Mouse (Mus musculus) cerebellum, adult 11 months (tissue): ENCODE measurements around the gene Trmt112.
A peak's percentile ranks its signal among the peaks of the same experiment; 100 is the strongest.

Experiments
- DNase-seq: peaks from one replicate; pipeline ENCODE4 v3.0.0; 2022

The Trmt112 gene

DNA sequence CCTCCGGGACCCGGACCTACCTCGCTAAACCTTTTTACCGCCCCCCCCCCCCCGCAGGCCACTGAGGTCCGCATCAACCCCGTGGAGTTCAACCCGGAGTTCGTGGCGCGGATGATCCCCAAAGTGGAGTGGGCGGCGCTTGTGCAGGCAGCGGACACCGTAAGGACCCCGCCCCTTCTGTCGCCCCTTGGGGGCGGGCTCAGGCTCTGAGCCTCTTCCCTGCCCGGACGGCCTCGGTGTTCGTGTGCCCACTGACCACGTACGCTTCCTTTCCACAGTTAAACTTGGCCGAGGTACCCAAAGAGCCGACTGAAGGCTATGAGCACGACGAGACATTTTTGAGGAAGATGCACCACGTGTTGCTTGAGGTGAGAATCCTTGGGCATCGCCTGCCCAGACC is 808 bp downstream of the Trmt112 start:
- peak; percentile 59 for DNase-seq

DNA sequence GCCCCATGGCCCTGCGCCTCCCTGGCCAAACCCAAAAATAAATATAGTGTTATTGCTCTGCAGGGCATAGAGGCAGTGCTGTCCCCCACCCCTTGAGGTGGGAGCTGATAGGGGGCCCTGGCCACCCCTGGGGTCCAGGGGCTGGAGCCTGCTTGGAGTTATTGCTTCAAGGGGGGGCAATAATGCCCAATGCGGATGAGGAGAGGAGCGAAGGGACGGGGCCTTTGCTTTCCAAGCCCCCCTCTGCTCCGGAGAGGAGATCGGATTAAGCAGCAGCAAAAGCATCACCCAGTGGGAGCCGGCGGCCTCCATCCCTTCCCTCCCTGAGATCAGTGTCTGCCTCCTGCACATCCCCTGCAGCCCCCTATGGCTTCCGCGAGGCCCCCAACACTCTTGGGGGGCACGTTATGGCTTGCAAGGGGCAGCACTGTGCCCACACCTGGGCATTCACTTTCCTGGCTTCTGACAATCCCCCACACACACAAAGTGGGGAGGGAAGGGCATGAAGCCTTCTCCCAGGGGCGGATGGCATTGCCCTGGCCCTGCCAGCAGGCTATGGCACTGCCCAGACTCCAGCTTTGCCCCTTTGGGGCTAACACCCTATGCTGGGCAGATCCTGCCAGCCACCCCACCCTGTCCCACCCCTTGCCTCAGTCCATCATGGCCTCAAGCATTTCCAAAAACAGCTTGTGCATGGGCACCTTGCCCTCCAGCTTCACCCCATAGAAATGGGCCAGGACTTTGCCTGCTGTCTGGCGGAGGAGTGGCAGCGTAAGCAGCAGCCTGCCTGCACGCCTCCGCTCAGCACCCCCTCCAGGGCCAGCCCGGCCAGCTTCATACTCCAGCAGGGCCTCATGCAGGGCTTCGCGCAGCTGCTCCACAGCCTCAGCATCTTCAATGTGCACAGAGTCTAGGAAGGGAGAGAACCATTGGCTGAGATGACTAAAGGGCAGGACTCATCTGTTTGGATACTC is 1.9 kb downstream of the Trmt112 start:
- DNase-seq = peak; percentile 33

GRCm38 (mm10) chr19:6912205-6912970 is 2.9 kb downstream of the Trmt112 start:
- DNase-seq = no peak

GRCm38 (mm10) chr19:6913036-6913435 is 3.5 kb downstream of the Trmt112 start:
- DNase-seq = no peak

DNA sequence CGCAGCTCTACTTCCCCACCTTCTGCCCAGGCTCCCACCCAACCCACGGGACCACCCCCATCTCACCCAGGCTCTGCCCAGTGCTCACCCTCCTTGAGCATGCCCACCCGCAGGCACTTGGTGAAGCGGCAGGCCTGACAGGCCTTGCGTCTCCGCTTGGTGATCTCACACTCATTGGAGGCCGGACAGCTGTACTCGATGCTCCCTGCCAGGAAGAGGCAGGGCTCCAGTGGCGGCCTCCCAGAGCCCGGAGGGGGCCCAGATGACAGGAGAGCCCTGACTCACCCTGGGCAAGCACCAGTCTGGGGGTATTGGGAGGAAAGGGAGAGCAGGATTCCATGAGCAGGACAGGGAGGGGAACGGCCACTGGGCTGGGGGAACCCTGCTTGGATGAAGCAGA is 4.5 kb downstream of the Trmt112 start:
- no peak for DNase-seq

DNA sequence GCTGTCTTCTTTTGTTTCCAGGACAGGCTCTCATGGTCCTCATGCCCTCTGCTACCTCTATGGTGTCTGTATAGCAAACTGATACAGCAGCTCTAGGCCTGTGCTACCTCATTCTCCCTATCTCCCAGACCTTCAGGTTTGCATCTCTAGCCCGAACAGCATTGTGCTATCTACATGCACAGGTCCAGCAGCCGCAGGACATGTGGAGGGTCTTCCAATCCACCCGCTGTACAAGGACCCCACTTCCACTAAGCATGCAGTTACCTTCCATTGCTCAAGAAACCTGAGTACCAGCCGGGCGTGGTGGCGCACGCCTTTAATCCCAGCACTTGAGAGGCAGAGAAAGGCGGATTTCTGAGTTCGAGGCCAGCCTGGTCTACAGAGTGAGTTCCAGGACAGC is 5.0 kb downstream of the Trmt112 start:
- no peak for DNase-seq

- DNase-seq = no peak
Measured at GRCm38 (mm10) chr19:6915276-6915675, 5.8 kb downstream of the Trmt112 start.

DNA sequence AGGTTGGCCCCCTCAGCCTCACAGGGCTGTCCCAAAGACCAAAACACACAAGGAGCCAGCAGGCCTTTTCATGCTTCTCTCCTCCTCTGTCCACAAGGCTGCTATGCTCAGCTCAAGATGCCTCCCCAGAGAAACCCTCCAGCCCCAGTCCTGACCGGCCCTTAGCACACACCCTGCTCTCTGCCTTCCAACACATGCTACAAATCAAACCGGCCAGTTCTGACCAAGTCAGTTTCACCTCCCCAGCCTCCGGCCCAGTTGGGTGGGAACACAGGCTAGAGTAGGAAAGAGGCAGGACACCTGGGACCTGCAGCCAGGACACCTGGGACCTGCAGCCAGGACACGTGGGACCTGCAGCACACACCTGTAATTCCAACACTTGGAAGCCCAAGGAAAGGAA is 7.0 kb downstream of the Trmt112 start:
- DNase-seq = peak; percentile 11

DNA sequence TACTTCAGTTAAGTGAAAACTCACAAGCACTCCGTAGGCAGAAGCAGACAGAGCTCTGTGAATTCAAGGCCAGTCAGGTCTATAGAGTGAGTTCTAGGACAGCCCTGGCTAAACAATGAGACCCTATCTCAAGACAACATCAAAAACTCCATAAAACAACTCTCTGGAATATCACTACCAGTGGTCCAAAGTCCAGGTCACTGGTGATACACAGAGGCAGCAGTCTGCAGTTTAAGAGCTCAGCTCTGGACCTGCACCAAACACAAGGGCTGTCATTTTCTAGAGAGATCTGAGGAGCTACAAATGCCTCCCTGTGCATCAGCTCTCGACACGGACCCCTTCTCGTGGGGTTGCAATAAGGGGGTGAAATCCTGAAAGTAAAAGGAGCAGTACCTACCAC is 8.8 kb downstream of the Trmt112 start:
- DNase-seq = no peak

- DNase-seq = no peak
Measured at GRCm38 (mm10) chr19:6919431-6919830, 9.9 kb downstream of the Trmt112 start.

DNA sequence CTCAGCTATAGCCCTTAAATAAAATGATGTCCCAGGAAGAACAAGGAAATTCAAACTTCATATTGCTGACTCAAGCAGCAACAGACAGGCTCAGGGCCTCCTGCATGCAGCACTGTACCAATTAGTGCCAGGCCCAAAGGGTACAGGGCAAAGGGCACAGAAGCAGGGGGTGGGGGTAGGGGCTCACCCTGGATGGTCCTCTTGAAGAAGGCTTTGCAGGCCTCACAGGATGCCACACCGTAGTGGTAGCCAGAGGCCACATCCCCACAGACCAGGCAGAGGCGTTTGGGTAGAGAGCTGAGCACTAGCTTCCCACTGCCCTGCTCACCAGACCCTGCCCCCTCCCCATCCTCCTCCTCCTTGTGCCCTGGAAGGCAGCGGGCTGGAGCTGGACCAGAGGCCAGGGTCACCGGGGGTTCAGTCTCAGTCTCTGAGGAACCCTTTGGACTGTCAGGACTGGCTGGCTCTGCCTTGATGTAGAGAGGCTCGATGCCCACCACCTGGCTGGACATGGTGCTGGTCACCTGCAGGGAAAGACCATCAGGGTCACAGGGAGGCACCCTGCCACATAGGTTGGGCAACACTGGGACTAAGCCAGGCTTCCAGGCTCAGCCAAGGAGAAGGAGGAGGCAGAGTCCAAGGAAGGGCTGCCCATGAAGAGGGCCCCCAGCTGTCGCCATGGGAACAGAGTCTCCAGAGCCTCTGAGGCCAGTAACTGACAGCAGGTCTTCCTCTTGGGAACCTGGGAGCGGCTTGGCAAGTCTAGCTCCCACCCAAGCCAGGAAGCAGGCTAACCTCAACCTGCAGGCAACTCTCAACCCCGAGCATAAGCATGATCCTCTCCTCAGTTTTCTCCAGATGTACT is 10.6 kb downstream of the Trmt112 start:
- DNase-seq = peak; percentile 58

DNA sequence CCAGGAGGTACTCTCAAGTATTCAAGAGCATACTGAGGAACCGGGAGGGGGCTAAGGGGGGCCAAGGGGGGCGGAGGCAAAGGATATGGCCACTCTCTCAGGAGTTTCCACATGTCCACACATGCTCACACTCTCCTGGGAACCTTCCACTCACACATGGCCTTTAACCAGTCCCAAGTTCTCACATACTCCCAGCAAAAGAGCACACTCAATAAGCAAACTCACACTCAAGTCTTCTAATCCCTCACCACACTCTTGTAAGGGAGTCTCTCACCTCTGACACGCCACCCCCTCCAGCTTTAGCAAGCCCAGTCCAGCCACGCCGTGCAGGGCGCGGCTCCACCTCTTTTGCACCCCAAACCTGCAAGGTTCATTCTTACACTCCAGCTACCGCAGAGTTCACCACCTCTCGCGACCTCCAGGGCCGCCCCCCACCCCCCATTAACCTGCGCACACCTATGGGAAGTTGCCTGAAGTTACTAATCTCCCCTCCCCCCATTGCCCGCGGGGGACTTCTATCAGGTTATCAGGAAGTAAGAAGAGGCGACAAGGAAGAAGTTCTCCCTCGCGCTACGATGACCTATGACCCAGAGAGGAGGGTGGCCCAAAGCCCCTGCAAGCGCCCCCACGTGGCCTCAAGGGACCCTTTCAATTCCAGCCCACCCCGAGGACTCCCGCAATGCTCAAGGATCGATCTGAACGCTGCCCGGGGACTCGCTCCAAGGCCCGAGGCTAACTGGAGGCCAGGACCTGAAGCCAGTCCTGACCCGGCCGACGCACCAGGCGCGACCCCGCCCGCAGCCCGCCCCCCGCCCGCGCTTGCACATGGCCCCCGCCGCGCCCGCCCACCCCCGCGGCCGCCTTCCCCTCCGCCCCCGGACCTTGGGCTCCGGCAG is 11.5 kb downstream of the Trmt112 start:
- DNase-seq = peak; percentile 72

DNA sequence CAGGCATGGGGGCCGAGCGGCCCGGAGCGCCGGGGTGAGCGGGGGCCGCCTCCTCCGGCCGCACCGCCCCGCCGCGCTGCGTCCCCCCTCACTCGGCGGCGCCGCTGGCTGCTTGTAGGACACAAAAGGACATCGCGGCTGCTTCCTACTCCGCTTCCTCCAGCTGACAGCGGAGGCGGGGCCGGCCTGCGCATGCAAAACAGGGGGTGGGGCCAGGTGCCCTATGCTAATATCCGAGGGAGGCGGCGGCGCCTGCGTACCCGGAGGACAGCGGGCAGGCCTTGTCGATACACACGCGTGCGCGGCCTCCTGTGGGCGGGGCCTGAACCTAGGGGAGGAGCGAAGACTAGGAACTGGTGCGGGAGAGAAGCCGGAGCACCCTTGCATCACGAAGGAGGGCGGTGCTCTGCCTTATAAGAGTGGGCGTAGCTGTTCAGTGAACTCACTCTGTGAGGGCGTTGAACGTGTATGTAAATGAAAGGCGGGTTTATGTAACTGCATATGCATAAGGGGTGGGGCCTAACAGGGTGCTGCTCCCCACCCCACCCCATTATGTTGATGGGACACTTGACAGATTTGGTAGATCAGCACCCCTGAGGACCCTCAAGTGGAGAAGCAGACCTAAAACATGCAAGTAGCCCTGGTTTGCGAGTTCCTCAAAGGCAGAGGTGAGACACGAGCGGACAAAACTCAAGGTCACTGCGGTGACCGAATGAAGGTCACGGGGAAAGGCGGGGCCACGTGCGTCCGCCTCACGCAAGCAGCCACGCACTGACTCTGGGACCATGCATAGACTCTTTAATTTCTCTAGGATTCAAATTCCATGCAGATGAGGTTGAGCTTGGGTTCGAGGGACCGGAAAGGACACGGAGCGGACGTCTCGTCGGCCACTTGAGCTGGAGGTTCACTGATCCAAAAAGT is 12.4 kb downstream of the Trmt112 start, which contains the start of gene Esrra:
Esrra (minus strand) TSS at position 167 of the 921 bp plus-strand sequence.
- peak; percentile 100 for DNase-seq

- no peak for DNase-seq
Measured at GRCm38 (mm10) chr19:6922901-6923735, 13.6 kb downstream of the Trmt112 start.

- peak; percentile 87 for DNase-seq
Measured at GRCm38 (mm10) chr19:6924461-6925306, 15.2 kb downstream of the Trmt112 start.

DNA sequence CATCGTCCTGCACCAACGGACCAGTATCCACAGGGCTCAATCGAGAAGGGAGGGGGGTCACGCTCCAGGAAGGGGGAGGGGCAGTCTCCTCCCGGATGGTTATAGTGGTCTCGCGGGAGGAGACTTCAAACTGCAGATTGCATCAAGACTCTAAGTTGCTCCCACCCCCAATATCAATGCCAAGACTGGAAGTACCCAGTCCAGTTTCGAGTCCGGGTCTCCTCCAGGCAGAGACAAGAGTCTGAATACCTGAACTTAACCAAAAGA is 15.7 kb downstream of the Trmt112 start, which contains the start of gene Catsperz:
Catsperz (minus strand) TSS at position 74 of the 267 bp plus-strand sequence.
- no peak for DNase-seq

DNA sequence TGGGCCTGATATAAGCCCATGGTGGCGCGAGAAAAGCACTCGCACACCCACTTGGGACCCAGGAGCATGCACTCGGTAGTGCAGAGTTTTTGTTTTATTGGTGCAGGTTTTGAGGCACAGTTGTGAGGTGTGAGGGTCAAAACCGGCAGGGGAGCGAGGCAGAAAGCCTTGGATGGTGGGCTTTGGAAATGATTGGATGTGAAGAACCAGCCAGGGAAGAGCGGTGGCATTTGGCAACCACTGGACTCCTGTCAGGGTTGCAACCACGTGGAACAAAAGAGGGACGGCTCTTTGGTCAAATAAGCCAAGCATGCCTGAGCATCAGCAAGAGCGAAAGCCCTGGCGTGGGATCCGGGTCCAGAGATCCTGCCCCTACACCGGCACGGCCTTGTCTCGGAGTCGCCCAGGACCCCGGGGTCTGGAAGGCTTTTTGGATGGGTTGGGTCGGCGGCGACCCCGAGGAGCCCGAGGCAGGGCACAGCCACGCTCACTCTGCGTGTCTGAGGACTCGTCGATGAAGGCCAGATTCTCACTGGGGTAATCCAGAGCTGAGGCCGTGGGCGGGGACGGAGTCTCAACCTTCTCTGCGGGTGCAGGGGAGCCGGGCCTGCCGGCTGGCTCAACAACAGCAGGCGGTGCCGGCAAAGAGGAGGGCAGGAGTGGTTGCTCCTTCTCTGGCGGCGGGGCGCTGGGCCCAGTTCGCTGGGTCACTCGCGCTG is 16.3 kb downstream of the Trmt112 start:
- DNase-seq = no peak
